Comparison of ENCODE assay signal across 8 mouse cellular contexts in the genomic region with DNA sequence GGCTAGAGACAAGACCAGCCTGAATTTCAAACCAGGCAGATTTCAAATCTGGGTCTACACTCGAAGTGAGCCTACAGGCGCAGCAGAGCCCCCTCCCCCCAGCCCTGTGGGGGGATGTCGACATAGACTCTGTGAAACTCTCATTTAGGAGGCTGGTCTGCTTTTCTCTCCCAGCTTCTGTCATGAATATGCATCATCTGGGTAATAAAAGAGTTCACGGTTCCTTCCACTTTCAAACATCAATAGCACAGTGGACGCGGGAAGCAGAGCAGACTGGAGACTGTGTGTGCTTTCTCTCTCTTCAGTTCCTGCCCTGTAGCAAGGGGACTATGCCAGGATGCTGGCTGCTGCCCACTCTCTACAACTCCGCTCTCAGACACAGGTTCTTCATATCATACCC. TPM values are rescaled to one million over a fixed set of nuclear protein-coding genes. Genes with fewer than 3 reads are reported as not detected.
A peak's percentile ranks its signal among the peaks of the same experiment; 100 is the strongest.
DNase-seq lines count a peak whose midpoint lies in the region; ATAC-seq lines count a peak whose summit lies in the region.

No protein-coding gene starts in this region.

- 20% methylated on average over 7 of the region's 7 CpGs for WGBS in kidney, embryonic 15.5 days
- 8% methylated on average over 7 of the region's 7 CpGs for WGBS in forebrain, embryonic 12.5 days
- 28% methylated on average over 7 of the region's 7 CpGs for WGBS in midbrain, embryonic 10.5 days

- H3K4me1 ChIP-seq in kidney, embryonic 15.5 days = peaks cover 100% of the 10 kb centered on the region
- H3K4me1 ChIP-seq in forebrain, embryonic 12.5 days = peaks cover 86% of the 10 kb centered on the region
- peaks cover 87% of the 10 kb centered on the region for H3K4me1 ChIP-seq in midbrain, embryonic 10.5 days

- no peak overlapping the region for H3K9ac ChIP-seq in kidney, embryonic 15.5 days
- H3K9ac ChIP-seq in forebrain, embryonic 12.5 days = peak overlapping the region; percentile 56

- no peak for ATAC-seq in kidney, embryonic 15.5 days (replicated peaks; ENCODE audit: low FRiP score)
- peak; percentile 72 for ATAC-seq in forebrain, embryonic 12.5 days (ENCODE audit: low FRiP score)
- no peak for ATAC-seq in erythroid progenitor cell, adult 5-6 weeks (replicated peaks; ENCODE audit: low FRiP score, poor library complexity, severe bottlenecking)

- no peak overlapping the region for H3K4me3 ChIP-seq in kidney, embryonic 15.5 days (replicated peaks)
- H3K4me3 ChIP-seq in forebrain, embryonic 12.5 days (replicated peaks) = peak overlapping the region; percentile 11
- peak overlapping the region; percentile 45 for H3K4me3 ChIP-seq in midbrain, embryonic 10.5 days

- H3K4me2 ChIP-seq in kidney, embryonic 15.5 days = peak overlapping the region; percentile 37
- H3K4me2 ChIP-seq in forebrain, embryonic 12.5 days = peak overlapping the region; percentile 46

- H3K27ac ChIP-seq in kidney, embryonic 15.5 days = peak overlapping the region; percentile 90
- peak overlapping the region; percentile 99 for H3K27ac ChIP-seq in forebrain, embryonic 12.5 days
- peak overlapping the region; percentile 96 for H3K27ac ChIP-seq in midbrain, embryonic 10.5 days (replicated peaks)

- H3K9me3 ChIP-seq in kidney, embryonic 15.5 days (replicated peaks) = no peaks in the 10 kb centered on the region
- no peaks in the 10 kb centered on the region for H3K9me3 ChIP-seq in forebrain, embryonic 12.5 days
- no peaks in the 10 kb centered on the region for H3K9me3 ChIP-seq in midbrain, embryonic 10.5 days (replicated peaks)

- H3K36me3 ChIP-seq in kidney, embryonic 15.5 days = peaks cover 41% of the 10 kb centered on the region
- H3K36me3 ChIP-seq in forebrain, embryonic 12.5 days (replicated peaks) = peaks cover 50% of the 10 kb centered on the region
- peaks cover 52% of the 10 kb centered on the region for H3K36me3 ChIP-seq in midbrain, embryonic 10.5 days

- no peak for DNase-seq in kidney, postnatal 10 days
- DNase-seq in brain, adult 2 months (ENCODE audit: low read depth, low spot score) = peak; percentile 35
- peak; percentile 57 for DNase-seq in midbrain, embryonic 10.5 days (ENCODE audit: low spot score)
- DNase-seq in spleen, postnatal 10 days (ENCODE audit: low spot score in 2 of 2) = no peak
- no peak for DNase-seq in urinary bladder, postnatal 14 days (ENCODE audit: low spot score)

- no peaks in the 10 kb centered on the region for H3K27me3 ChIP-seq in kidney, embryonic 15.5 days
- H3K27me3 ChIP-seq in forebrain, embryonic 12.5 days = no peaks in the 10 kb centered on the region
- H3K27me3 ChIP-seq in midbrain, embryonic 10.5 days (ENCODE audit: low read depth, poor library complexity, severe bottlenecking) = no peaks in the 10 kb centered on the region

RNA-seq across cellular contexts. Expression of a gene that starts 30.8 kb away (rescaled TPM):
- polyA plus RNA-seq in kidney, embryonic 15.5 days (2015; fragmentation: Nextera tagmentation; extraction: Ambion mirVana) = 22.0 and 24.6 TPM in 2 replicates
- polyA plus RNA-seq in forebrain, embryonic 12.5 days (2016; fragmentation: Nextera tagmentation; extraction: Ambion mirVana) = 49.5 and 61.8 TPM in 2 replicates
- polyA plus RNA-seq in midbrain, embryonic 10.5 days (2016; fragmentation: Nextera tagmentation; extraction: Ambion mirVana) = 30.1 and 38.3 TPM in 2 replicates
- 5.4 and 9.0 TPM in 2 replicates for total RNA-seq in erythroid progenitor cell, adult 5-6 weeks (2015; ENCODE audit: low replicate concordance)
- 1.5 and 6.0 TPM in 2 replicates for total RNA-seq in erythroid progenitor cell, adult 5-6 weeks (2017; ENCODE audit: low replicate concordance)

RNA-seq across cellular contexts. Expression of a gene that starts 40.7 kb away (rescaled TPM):
- 25.3 and 26.0 TPM in 2 replicates for polyA plus RNA-seq in kidney, embryonic 15.5 days (2015; fragmentation: Nextera tagmentation; extraction: Ambion mirVana)
- polyA plus RNA-seq in forebrain, embryonic 12.5 days (2016; fragmentation: Nextera tagmentation; extraction: Ambion mirVana) = 30.0 and 33.9 TPM in 2 replicates
- polyA plus RNA-seq in midbrain, embryonic 10.5 days (2016; fragmentation: Nextera tagmentation; extraction: Ambion mirVana) = 21.4 and 28.7 TPM in 2 replicates
- total RNA-seq in erythroid progenitor cell, adult 5-6 weeks (2015; ENCODE audit: low replicate concordance) = 13.0 TPM in 2 replicates
- 7.3 and 15.7 TPM in 2 replicates for total RNA-seq in erythroid progenitor cell, adult 5-6 weeks (2017; ENCODE audit: low replicate concordance)

Comparison
In these comparisons a context has a peak if more than half of its experiments do, and no peak if none do; other contexts are left out.
1. DNase-seq: peak in brain, adult 2 months (single experiment) and midbrain, embryonic 10.5 days (single experiment); none in kidney, postnatal 10 days (single experiment), spleen, postnatal 10 days (0 of 2) and urinary bladder, postnatal 14 days (single experiment).
2. Peak in every context shown above with its lines, with median percentiles within 50 percentile points of each other: H3K27ac ChIP-seq.